Mouse (Mus musculus): ENCODE data around the gene Tsen54.
"Not testable (repeated sequence)": the region's sequence is repeated elsewhere in the genome, so short reads cannot be mapped to it uniquely, and the experiment has no call there.

The Tsen54 gene

DNA sequence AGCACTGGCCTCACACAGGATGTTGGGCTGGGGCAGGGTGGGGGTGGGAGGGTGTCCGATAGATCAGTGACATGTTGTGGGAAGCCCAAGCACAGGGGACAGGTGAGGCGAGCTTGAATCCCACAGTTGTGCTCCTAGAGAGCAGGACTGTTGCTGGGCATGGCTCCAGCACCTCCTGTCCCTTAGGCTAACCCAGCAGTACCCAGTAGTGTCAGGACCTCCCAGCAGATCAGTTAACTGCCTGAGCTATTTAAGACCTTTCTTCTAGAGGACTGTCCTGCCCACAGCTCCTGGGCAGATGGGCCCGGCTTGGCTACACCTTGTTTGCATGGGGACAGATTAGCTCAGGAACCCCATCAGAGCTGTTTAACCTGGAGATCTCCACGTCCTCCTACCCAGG is 14.5 kb downstream of the Tsen54 start:
- DNase-seq (ENCODE audit: low spot score in 2 of 2), result no peak

DNA sequence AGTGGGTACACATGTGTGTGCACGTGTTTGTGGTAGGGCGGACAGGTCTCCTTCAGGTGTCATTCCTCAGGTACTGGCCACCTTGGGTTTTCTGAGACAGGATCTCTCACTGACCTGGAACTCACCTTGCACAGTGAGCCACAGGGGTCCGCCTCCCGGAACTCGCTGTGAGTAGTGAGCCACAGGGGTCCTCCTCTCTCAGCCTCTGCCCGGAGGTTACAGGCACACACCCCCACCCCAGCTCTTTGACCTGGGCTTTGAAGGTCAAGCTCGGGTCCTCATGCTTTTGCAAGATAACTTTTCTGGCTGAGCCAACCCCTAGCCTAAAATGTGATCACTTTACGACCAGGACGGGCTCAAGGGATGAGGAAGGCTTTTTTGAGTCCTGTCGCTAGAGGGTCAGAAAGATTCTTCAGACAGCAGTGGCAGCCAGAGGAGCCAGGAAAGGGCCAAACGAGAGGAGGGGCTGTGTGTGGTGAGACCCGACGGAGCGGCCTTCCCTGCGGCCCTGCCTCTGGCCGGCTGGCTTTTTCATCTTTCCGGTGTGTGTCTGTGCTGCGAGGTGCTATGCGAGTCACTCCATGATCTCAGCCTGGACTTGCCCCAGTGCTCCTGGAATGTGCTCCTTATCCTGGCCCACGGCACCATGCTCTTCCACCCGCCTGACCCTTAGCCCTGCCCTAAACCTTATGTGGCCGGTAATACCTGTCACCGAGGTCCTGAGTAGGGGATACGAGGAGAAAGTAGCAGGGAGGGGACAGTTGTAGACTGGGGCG is 16.2 kb downstream of the Tsen54 start:
- DNase-seq (ENCODE audit: low spot score in 2 of 2), result no peak

DNA sequence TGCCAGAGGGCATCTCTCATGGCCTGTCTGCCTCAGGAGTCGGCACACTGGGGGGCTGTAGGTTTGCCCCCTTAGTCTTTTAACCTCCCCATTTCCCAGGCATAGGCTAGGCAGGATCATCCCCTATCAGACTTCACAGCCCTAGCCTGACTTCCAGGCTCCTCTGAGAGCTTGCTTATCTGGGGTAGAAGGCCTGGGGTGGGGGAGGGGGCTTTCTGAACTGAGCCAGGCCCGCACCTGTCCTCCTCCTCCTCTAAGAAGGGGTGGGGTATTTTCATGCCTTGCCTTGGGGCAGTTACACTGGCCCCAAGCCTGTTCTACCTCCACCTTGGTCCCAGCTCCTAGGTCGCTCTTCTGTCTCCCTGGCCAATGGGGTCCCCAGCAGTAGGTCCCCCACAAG is 17.0 kb downstream of the Tsen54 start:
- DNase-seq (ENCODE audit: low spot score in 2 of 2), result no peak

DNA sequence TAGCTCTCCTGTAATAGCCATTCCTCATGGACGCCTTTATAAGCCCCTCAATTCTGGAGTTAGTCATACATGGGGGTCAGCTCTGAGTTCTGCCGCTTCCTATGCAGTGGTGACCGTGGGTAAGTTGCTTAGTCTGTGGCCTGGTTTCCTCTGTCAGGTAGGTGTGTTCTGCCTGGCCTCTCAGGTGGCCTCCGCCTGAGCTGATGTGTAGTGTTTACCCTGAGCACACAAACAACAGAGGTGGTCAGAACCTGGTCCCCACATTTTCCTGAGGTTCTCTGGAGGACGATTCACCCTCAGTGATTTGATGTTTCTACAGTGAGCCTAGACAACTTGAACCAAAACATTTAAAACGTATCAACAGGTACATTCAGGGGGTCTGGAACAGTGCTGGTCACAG is 17.5 kb downstream of the Tsen54 start:
- DNase-seq (ENCODE audit: low spot score in 2 of 2), result no peak

DNA sequence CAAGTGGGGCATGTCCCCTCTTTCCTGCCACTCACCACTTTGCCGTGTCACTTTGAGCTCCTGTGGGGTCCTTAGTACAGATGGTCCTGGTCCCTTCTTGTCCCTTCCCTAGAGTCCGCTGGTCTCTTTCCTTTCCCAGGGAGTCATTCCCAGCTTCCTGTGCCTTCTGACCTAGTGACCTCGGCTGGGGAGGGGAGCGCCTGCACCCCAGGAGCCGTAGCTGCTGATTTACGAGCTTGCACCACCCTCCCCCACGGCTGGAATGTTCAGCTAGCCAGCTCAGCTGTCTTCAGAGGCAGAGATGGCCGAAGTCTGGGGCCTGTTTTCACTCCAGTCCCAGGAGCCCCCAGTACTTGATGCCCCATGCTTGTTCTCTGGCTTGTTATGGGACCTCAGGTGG is 18.0 kb downstream of the Tsen54 start:
- no peak for DNase-seq (ENCODE audit: low spot score in 2 of 2)

DNA sequence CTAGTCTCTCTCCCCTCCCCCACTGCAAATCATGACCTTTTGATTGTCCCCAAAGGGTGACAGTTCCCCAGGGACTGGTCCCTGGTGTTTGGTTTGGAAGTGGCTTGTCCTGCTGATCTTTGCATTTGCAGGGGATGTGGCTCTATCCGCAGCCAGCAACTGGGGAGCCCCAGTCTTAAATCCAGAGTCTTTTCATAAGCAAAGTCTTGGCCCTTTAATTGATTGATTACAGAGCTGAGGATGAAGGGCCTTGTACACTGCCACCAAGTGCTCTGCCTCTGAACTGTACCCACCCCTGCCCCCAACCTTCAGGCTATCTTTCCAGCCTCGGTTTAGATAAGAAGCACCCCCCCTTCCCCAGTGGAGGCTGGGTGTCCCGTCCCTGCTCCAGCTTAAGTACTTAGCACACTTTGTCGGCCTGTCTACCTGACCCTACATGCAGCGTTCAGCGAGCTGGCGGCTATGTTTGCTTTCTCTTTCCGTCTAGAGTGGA is 18.5 kb downstream of the Tsen54 start:
- DNase-seq (ENCODE audit: low spot score in 2 of 2), result no peak

DNA sequence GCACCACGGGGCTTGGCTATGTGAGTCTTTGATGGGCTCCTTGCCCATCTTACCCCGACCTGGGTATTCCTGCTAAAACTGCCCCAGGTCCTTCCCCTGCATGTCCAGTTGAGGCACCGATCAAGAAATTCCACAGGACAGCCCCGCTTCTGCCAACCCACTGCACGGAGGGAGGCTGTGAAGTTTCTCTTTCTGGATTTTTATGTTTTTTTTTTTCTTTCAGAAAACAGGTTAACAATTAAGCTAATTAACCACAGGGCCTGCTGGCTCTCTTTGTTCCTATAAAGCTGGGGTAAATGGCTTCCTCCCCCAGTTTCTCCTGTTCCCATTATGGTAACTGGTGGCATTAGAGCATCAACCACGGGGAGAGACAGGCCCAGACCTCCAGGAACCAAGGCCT is 19.5 kb downstream of the Tsen54 start:
- DNase-seq (ENCODE audit: low spot score in 2 of 2), result no peak

DNA sequence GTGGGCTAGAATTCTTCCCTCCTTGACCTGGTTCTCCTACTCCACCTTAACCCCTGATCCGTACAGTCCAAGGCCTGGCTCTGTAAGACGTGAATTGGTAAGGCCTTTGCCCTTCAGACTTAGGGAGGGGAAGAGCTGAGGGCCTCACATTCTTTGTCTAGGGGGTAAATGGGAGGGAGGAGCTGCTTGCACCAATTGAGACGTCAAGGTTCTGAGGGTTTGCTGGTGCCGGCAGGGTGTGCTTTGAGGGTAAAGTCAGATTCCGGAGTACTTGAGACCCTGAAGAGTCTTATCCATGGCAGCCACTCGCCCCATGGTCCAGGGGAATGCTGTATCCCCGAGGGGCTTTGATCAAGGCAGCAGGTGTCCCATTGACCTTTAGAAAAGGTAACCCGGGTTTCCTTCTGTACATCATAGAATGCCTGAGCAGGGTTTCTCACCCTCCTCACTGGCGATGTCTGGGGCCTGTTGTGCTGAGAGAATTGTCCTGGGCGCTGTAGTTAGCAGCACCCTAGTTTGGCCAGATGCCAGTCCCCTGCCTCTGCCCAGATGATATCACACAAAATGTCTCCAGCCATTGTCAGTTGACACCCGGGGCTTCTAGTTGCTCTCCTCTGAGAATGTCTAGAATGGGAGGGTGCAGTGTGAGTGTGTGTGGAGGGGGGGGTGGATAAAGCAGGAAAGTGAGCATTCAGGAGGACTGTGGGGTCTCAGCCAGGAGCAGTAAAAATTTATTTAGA is 22.3 kb downstream of the Tsen54 start:
- DNase-seq (ENCODE audit: low spot score in 2 of 2), result no peak

DNA sequence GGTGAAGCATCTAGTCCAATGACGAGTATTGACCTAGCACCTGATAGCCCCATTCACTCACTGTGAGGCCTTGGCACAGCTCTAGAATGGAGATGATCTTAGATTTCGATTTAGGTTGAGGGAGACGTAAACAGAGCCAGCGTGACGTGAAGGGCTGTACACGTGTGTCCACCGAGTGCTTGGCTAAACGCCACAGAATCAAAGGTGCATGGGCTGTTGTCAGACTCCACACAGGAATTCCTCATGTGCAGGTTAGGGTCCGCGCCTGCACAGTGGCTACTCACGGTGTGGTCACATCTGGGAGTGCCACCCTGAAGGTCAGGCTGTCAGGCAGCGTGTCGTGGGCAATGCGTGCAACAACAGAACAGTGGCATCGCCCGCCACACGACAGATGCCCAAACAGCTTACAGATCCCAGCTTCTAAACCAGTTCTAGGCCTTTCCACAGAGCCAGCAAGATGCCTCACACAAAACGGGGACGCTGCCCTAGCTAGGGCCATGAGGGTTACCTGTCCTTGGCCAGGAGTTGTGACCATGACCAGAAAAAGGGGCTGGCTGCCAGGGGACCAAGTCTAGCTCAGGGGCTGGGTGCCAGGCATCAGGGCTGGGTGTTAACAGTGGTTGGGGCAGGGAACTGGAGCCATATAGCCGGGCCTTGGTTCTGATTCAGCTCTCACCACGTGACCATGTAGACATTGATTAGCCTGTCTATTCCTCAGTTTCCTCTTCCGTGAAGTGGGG is 23.3 kb downstream of the Tsen54 start:
- DNase-seq (ENCODE audit: low spot score in 2 of 2), result no peak

DNA sequence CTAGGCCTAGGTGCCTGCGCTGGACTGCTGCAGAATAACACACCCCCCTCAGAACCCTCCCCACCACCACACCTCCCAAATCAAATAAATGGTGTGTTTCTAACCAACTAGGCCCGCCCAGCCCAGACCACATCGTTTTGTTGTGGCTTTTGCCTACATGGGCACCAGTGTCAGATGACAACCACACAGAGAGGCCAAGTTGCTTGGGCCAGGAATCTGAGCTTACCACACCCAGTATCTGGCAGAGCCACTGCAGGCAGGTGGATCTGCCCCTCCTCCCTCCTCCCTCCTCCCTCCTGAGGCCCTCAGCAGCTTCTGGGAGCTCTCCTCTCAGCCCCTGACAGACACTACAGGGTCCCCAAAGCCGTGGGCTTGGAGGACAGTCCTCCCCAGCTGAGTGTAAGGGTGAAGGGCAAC is 24.4 kb downstream of the Tsen54 start:
- DNase-seq (ENCODE audit: low spot score in 2 of 2), result no peak

DNA sequence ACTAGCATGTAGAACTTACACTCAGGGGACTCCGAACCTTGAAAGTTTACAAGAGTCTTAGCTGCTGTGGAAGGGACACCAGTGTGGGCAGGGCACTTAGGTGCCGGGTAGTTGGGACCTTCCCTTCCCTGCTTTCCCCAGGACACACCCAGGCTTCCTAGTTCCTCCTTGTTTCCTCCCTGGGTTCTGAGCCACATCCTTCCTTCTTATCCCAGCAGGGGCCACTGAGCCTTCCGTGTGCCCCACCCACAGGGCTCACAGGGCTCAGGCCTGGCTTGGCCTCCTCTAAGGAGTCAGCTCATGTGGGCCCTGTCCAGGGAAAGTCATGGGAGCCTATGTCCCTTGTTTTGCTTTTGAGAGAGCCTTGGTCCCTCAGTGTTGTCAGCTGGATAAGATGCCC is 25.2 kb downstream of the Tsen54 start:
- DNase-seq (ENCODE audit: low spot score in 2 of 2), result no peak

DNA sequence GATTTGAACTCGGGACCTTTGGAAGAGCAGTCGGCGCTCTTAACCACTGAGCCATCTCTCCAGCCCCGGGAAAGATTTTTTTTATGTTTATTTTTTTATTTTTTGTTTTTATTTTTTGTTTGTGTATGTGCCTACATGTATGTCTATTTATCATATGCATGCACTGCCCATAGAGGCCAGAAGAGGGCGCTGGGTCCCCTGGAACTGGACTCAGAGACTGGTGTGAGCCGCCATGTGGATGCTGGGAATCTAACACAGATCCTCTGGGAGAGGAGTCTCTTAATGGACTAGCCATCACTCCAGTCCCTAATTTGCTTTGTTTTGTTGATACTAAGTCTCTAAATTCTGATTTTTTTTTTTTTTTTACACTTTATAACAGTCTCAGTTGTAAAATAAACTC is 26.5 kb downstream of the Tsen54 start:
- DNase-seq (ENCODE audit: low spot score in 2 of 2), result no peak

DNA sequence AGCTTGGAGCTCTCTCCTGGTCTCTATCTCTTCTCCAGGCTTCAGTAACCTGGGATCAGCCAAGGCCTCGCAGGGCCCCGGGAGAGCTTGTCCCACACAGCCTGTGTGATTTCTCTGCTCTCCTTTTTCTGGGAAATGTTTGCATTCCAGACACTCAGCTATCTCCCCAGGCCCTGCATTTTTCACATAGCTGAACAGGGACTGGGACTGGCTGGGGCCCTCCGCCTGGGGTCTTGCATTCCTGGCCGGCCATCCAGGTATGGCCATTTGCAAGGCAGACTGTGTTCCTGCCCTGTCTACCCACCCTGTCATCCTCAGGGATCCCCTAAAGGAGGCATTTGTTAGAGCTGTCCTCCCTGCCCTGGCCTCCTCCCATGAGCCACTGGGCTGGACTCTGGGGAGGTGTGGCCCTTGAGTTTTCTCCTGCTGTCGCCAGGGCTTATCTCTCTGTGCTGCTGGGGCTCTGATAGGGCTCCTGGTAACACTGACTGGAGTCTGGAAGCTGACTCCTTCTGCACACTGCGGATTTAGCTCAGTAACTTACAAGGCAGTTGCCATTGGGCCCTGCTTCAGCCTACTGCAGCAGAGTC is 27.5 kb downstream of the Tsen54 start:
- no peak for DNase-seq (ENCODE audit: low spot score in 2 of 2)

DNA sequence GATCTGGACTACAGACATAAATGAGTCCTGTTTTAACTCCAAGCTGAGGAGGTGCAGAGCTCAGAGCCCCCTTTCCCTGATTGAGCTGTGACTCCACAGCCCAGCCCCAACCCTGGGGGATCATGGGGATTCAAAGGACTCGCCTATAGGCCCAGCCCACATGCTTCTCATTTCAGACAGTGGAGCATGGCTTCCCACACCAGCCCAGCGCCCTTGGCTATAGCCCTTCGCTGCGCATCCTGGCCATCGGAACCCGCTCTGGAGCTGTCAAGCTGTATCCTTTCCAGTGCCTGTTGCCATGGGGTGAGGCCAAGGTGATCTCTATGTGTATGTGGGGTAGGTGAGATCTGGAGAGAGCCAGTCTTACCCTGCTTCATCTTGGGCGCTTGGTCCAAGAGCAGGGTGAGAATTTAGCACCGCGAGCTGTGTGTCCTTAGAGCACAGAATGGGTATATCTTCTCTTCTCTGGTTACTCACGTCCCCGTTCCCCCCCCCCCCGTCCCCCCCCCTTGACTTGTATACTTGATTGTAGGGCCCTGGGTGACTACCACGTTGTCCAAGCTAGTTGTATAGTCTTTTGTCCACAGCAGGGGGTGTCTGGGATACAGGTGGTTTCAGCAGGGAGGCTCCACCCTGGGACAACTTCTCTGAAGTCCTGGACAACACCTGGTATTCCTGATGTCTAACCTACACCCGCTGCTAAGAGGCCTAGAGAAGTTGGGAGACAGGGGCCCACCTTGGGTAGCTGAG is 28.8 kb downstream of the Tsen54 start:
- no peak for DNase-seq (ENCODE audit: low spot score in 2 of 2)

DNA sequence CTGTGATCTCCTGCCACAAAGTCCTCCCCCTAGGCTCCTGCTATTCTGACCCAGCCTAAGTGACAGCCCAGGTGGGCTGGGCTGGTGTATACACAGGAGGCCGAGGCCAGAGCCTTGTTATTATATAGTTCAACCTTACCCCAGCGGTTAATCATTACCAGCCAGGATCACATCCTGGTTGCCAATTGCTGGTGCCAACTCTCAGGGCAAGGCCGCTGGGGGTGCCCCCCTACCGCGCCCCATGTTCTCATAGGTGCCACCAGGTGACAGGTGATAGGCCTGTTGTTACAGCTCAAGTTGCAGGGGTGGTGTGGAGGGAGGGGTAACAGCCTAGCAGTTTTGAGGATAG is 29.3 kb downstream of the Tsen54 start:
- no peak for DNase-seq (ENCODE audit: low spot score in 2 of 2)

DNA sequence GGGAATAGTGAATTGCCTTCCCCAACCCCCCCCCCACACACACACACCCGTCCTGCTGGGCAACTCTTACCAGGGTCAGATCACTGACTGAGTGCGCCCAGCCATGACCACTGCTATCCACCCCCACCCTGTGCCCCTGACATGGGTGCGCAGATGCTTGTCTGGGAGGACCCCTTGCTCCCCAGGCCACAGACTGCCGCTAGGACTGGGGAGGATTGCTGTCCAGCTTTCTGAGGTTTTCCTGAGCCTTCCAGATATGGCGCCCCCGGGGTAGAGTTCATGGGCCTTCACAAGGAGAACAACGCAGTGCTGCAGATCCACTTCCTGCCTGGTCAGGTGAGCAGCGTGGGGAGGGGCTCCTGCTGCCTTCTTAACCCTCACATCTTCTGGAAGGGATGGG is 29.7 kb downstream of the Tsen54 start:
- no peak for DNase-seq (ENCODE audit: low spot score in 2 of 2)

DNA sequence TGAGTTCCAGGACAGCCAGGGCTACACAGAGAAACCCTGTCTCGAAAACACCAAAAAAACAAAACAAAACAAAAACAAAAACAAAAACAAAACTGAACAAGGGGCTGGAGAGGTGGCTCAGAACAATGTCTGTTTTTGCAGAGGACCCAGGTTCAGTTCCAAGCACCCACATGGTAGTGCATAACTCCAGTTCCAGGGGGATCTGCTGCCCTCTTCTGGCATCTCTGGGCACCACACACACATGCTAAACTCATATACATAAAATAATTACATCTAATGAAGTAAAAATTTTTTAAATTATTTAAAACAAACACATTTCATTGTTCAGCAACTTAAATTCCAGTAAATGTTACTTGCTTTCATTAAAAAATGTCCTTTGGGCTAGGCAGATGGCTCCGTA is 31.3 kb downstream of the Tsen54 start:
- DNase-seq (ENCODE audit: low spot score in 2 of 2), result no peak

DNA sequence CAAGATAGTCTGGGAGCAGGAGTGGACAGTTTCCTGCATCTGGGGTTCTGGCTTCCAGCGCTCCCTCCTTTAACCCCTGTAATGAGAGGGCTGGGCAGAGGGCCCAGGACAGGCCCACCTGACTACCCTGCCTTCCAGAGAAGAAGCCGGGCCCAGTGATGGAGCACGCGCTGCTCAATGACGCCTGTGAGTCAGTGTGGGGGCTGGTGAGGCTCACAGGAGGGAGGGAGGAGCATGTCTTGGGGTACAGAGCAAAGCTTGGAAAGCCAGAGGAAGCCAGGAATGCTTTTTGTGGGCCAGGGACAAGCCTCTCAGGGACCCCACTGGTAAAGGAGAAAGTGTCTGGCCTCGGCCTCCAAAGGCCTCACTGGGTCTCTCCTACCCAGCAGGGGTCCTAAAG is 40.1 kb downstream of the Tsen54 start:
- no peak for DNase-seq (ENCODE audit: low spot score in 2 of 2)

DNA sequence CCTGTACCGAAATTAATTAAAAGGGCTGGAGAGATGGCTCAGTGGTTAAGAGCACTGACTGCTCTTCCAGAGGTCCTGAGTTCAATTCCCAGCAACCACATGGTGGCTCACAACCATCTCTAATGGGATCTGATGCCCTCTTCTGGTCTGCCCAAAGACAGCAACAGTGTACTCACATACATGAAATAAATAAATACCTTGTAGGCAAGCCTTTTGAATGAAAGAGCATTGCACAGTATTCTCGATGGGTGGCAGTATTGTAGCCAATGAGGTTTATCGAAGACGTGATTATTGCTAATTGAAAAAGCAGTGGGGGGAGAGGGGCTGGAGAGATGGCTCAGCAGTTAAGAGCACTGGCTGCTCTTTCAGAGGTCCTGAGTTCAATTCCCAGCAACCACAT is 42.6 kb downstream of the Tsen54 start:
- DNase-seq (ENCODE audit: low spot score in 2 of 2), result not testable (repeated sequence)

DNA sequence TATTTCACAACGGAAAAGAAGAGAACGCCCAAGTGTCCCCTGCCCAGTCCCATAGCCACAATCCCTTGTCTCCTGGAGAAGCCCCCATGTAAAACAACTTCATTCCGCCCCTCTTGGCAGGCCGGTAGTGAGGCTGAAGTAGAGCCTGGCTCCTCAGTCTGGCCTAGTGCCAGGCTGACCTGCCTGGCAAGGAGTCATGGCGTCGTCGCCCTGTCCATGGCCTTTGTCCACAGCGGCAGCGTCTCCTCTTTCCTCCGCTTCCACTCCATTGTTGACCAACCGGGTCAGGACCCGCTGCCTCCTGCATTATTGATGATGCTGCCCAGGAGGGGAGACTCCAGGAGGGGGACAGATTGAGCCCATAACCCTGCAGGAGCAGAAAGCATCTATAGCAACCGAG is 43.4 kb downstream of the Tsen54 start:
- no peak for DNase-seq (ENCODE audit: low spot score in 2 of 2)

DNA sequence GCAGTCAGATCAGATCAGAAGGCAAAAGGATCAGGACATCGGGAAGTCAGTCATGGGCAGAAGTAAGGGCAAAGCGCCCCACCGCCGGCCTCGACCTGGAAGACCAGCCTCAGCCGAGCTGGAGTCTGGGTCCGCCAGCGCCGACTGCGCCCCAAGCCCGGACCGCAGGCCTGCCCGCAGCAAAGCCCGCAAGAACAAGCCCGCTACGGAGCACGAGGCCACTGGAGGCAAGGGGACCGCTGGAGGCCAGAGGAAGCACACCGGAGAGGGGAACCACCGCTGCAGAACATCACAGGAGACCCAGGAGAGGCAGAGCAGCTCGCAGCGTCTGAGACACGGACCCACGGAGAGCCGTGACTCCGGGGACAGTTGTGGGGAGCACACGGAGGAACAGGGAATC is 43.8 kb downstream of the Tsen54 start, which contains the start of gene Myo15b:
Myo15b (plus strand) TSS at position 53 of the 400 bp plus-strand sequence.
- no peak for DNase-seq (ENCODE audit: low spot score in 2 of 2)

Measured in frontal cortex, postnatal 14 days (tissue).